Mouse (Mus musculus): ENCODE data around the gene Vps50.

DNA sequence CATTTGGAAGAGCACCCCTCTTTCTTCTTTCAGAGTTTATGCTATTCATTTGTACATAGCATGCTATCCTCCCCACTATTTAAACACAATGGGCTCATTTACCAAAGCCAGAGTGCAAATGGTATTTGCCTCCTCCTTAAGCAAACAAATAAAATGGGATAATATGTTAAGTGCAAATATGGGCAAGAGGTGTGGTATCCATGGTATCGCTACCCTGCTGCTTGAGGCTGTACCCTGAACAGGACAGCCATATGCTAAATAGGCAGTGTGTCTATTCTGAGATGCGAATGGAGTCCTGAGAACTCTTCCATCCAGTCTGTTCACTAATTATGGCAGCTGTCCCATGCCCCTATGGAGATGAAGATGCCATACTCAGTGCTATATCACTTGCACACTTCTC, 27.5 kb upstream of the Vps50 start:
- TF ChIP-seq CTCF (IDR thresholded peaks at IDR 0.05; ENCODE audit: control insufficient read depth, insufficient read depth, insufficient replicate concordance, low read depth, low read length) (no peak), POLR2A (IDR thresholded peaks at IDR 0.05; ENCODE audit: control insufficient read depth, low read depth, low read length) (no peak)

Measured in testis, adult 2 months (tissue).